Mouse (Mus musculus): ENCODE measurements around the gene Khdrbs1.
A peak's percentile ranks its signal among the peaks of the same experiment; 100 is the strongest.
"Not testable (repeated sequence)": the region's sequence is repeated elsewhere in the genome, so short reads cannot be mapped to it uniquely, and the experiment has no call there.

The Khdrbs1 gene

GRCm38 (mm10) chr4:129743494-129743893 is 1.4 kb upstream of the Khdrbs1 start:
- DNase-seq (ENCODE audit: low spot score in 2 of 2): no peak

DNA sequence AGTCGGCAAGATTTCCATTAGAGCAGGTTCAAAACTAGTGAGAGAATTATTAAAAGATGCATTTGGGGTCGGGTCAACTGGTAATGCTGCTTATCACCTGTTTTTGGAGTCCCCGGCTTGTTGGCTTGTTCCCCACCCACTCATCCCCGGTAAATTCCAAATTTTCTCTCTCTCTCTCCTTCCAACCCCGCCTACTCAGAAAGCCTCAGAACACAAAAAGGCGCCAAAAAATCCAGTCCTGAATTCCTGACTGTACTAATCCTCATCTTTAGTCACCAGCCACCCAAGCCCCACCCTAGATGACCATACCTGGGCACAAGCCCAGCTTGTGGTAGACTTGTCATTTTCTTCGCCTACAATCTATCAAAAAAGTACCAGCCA is 897 bp upstream of the Khdrbs1 start:
- DNase-seq (ENCODE audit: low spot score in 2 of 2): no peak

DNA sequence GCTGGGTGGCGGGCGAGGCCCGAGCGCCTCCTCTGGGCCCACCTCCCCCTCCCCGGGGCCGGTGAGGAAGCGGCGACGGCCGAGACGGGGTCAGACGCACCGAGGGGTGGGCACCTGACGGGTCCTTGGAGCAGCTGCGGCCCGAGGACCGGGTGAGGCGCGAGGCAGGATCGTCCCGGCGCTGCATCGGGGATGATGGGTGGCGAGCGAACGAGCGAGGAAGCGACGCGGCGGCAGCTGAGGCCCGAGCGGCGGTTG is 200 bp downstream of the Khdrbs1 start:
- DNase-seq (ENCODE audit: low spot score in 2 of 2): no peak

GRCm38 (mm10) chr4:129741251-129741973 is 691 bp downstream of the Khdrbs1 start:
- DNase-seq (ENCODE audit: low spot score in 2 of 2): peak; percentile 28 to 30

GRCm38 (mm10) chr4:129739111-129739645 is 2.9 kb downstream of the Khdrbs1 start:
- DNase-seq (ENCODE audit: low spot score in 2 of 2): no peak

GRCm38 (mm10) chr4:129736173-129736572 is 5.9 kb downstream of the Khdrbs1 start:
- no peak for DNase-seq (ENCODE audit: low spot score in 2 of 2)

- not testable (repeated sequence) for DNase-seq (ENCODE audit: low spot score in 2 of 2)
These were observed 6.6 kb downstream of the Khdrbs1 start for GRCm38 (mm10) chr4:129735485-129735884.

DNA sequence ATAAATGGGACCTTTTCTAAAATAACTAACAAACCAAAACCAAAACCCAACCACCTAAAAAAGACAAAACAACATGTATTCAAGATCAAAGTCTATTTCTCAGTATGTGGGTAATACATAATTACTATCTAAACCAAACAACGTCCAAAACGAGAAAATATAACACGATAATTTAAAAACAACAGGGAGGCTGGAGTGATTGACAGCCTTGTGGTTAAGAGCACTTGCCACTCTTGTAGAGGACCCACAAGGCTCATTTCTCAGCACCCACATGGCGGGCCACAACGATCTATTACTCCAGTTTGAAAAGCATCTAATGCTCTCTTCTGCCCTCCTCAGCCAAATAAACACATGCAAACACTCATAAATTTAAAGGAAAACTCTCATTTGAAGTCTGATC is 10.7 kb downstream of the Khdrbs1 start:
- no peak for DNase-seq (ENCODE audit: low spot score in 2 of 2)

- DNase-seq (ENCODE audit: low spot score in 2 of 2): peak in 1 of 2 experiments; percentile 45
These were observed 25.8 kb downstream of the Khdrbs1 start for GRCm38 (mm10) chr4:129716310-129716709.

GRCm38 (mm10) chr4:129709486-129710129 is 32.5 kb downstream of the Khdrbs1 start:
- DNase-seq (ENCODE audit: low spot score in 2 of 2): no peak

- no peak for DNase-seq (ENCODE audit: low spot score in 2 of 2)
These were observed 35.4 kb downstream of the Khdrbs1 start for GRCm38 (mm10) chr4:129706750-129707149.

- peak; percentile 83 to 87 for DNase-seq (ENCODE audit: low spot score in 2 of 2)
These were observed 39.6 kb downstream of the Khdrbs1 start for GRCm38 (mm10) chr4:129702454-129702853.

GRCm38 (mm10) chr4:129701503-129702377 is 40.4 kb downstream of the Khdrbs1 start:
- peak; percentile 85 to 94 for DNase-seq (ENCODE audit: low spot score in 2 of 2)

GRCm38 (mm10) chr4:129700661-129701060 is 41.4 kb downstream of the Khdrbs1 start:
- DNase-seq (ENCODE audit: low spot score in 2 of 2): not testable (repeated sequence)

DNA sequence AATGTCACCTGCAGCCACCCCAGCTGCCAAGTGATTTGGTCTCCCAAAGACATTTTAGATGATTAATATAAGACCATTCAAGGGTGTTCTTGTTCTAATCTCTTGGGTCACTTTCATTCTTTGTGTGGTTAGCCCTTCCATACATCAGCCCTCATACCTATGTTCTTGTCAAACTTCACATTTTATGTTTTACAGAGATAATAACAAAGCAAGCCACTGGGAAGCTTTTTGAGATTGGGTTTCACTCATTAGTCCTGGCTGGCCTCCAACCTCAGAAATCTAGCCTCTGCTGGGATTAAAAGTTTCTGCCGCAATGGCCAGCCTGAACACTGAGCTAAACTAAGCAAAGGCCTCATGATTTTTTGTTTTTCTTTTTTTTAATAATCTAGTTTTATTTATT is 41.9 kb downstream of the Khdrbs1 start:
- no peak for DNase-seq (ENCODE audit: low spot score in 2 of 2)

DNA sequence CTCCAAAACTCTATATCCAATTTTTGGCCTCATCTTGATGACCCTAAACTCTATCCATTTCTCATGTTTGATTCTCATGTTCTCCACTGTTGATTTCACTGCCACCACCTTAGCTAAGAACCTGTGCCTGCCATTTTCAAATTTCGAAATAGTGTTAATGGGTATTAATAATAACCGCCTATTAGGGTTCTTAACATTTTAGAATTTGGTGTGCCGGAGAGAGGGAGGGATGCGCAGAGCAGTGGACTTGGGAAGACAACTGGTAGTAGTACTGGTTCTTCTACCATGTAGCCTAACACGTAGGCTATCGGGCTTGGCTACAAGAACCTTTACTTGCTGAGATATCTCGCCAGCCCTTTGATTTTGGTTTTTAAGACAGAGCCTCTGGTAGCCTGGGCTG is 44.9 kb downstream of the Khdrbs1 start:
- no peak for DNase-seq (ENCODE audit: low spot score in 2 of 2)

- peak; percentile 90 to 93 for DNase-seq (ENCODE audit: low spot score in 2 of 2)
These were observed 45.7 kb downstream of the Khdrbs1 start, which contains the start of gene Tmem39b for GRCm38 (mm10) chr4:129696158-129696985. Gene Tmem39b, minus strand, starts transcription at chr4:129696838.

GRCm38 (mm10) chr4:129695815-129696157 is 46.3 kb downstream of the Khdrbs1 start:
- no peak for DNase-seq (ENCODE audit: low spot score in 2 of 2)

GRCm38 (mm10) chr4:129684531-129684930 is 57.6 kb downstream of the Khdrbs1 start:
- DNase-seq (ENCODE audit: low spot score in 2 of 2): no peak

DNA sequence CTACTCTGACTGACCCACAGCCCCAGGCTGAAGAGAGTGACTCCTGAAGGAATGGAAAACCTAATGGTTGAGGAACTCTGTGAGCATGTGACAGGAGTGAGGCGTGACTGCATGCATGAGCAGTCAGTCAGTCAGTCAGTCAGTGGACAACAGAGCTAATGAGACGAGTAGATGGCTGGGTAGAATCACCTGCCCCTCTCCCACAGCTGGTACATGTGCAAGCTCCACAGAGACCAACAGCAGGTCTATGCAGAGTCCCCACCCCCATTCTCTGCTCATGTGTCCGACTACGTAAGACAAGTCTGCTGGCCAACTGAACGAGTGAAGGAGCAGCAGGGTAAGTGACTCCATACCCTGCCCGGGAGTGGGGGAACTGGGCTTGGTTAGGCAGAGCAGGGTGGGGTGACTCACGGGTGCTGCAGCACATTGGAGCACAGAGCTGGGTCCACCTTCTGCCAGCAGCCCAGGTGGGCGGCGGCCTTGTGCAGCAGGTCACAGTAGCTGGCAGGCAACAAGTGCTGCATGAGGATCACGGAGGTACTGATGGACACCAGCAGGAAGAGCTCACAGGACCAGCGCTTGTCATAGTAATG is 58.1 kb downstream of the Khdrbs1 start:
- no peak for DNase-seq (ENCODE audit: low spot score in 2 of 2)

- no peak for DNase-seq (ENCODE audit: low spot score in 2 of 2)
These were observed 60.3 kb downstream of the Khdrbs1 start for GRCm38 (mm10) chr4:129681837-129682236.

All from frontal cortex, postnatal 36 days (tissue).